Mouse (Mus musculus) E14TG2a.4 (cell line): ENCODE data around the gene Gm49405.

Source experiments
- CTCF ChIP-seq: conservative IDR thresholded peaks from 2 replicates; pipeline ENCODE4 v1.5.1; 2014; ENCODE audit warnings: low read length
- NANOG ChIP-seq: IDR thresholded peaks from 2 replicates; pipeline ENCODE4 v1.6.1; 2014; ENCODE audit warnings: borderline replicate concordance, low read length, mixed read lengths
- POU5F1 ChIP-seq: IDR thresholded peaks from 2 replicates; pipeline ENCODE4 v1.6.1; 2014; ENCODE audit warnings: low read length, borderline replicate concordance

DNA sequence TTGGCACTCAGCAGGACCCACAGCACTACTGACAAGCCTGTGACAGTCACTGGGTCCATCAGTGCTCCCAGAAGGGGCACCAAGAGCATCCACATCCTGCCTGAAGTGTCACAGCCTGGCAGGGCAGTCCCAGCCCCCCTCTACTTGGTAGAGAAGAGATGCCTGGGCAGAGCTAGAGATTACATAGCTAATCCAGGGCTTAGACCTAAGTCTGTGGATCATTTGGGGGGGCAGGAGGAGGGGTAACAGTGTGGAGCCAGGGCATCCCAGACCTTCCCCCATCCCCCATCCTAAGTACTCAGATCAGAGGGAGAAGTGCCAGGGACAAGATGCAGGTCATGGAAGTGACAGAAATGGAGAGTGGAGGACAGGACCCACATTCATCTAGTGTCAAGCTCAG, 14.4 kb downstream of the Gm49405 start:
- TF ChIP-seq CTCF (no peak), POU5F1 (no peak), NANOG (no peak)
